Mouse (Mus musculus): Measurements from ENCODE around the gene Tnfrsf25.

The Tnfrsf25 gene

GRCm38 (mm10) chr4:152143632-152144031, 27.9 kb downstream of the Tnfrsf25 start:
- no peak for DNase-seq (ENCODE audit: low spot score)

GRCm38 (mm10) chr4:152145473-152145872, 29.7 kb downstream of the Tnfrsf25 start:
- DNase-seq (ENCODE audit: low spot score), result no peak

- no peak for DNase-seq (ENCODE audit: low spot score)
These were observed 30.5 kb downstream of the Tnfrsf25 start for GRCm38 (mm10) chr4:152146033-152146827.

GRCm38 (mm10) chr4:152150546-152150945, 34.8 kb downstream of the Tnfrsf25 start:
- DNase-seq (ENCODE audit: low spot score), result no peak

GRCm38 (mm10) chr4:152151451-152151965, 35.8 kb downstream of the Tnfrsf25 start:
- no peak for DNase-seq (ENCODE audit: low spot score)

GRCm38 (mm10) chr4:152151966-152152544, 36.3 kb downstream of the Tnfrsf25 start, which contains the start of gene Espn:
Espn (minus strand) TSS chr4:152152371.
- DNase-seq (ENCODE audit: low spot score), result no peak

- peak; percentile 79 for DNase-seq (ENCODE audit: low spot score)
These were observed 38.0 kb downstream of the Tnfrsf25 start for GRCm38 (mm10) chr4:152153771-152154177.

GRCm38 (mm10) chr4:152155019-152155418, 39.3 kb downstream of the Tnfrsf25 start:
- DNase-seq (ENCODE audit: low spot score), result no peak

GRCm38 (mm10) chr4:152157779-152158584, 42.2 kb downstream of the Tnfrsf25 start:
- no peak for DNase-seq (ENCODE audit: low spot score)

- DNase-seq (ENCODE audit: low spot score), result no peak
These were observed 43.0 kb downstream of the Tnfrsf25 start, which contains the start of gene Hes2 for GRCm38 (mm10) chr4:152158585-152159284. Hes2 (plus strand) TSS chr4:152158867.

GRCm38 (mm10) chr4:152159285-152159678, 43.5 kb downstream of the Tnfrsf25 start:
- DNase-seq (ENCODE audit: low spot score), result no peak

GRCm38 (mm10) chr4:152160748-152161147, 45.0 kb downstream of the Tnfrsf25 start:
- DNase-seq (ENCODE audit: low spot score), result no peak

GRCm38 (mm10) chr4:152161601-152162000, 45.9 kb downstream of the Tnfrsf25 start:
- no peak for DNase-seq (ENCODE audit: low spot score)

- no peak for DNase-seq (ENCODE audit: low spot score)
These were observed 47.0 kb downstream of the Tnfrsf25 start for GRCm38 (mm10) chr4:152162748-152163147.

- peak; percentile 59 for DNase-seq (ENCODE audit: low spot score)
These were observed 49.5 kb downstream of the Tnfrsf25 start for GRCm38 (mm10) chr4:152165036-152165931.

GRCm38 (mm10) chr4:152168052-152168451, 52.3 kb downstream of the Tnfrsf25 start:
- DNase-seq (ENCODE audit: low spot score), result no peak

GRCm38 (mm10) chr4:152169103-152169502, 53.4 kb downstream of the Tnfrsf25 start:
- DNase-seq (ENCODE audit: low spot score), result no peak
